In genomic region chr17:5273118-5273517, GRCm38 (mm10) we compare ENCODE assay signal across 23 mouse cellular contexts.
A peak's percentile ranks its signal among the peaks of the same experiment; 100 is the strongest.
DNase-seq lines count a peak whose midpoint lies in the region; ATAC-seq and TF ChIP-seq lines count a peak whose summit lies in the region.
"Had no signal": no experiment of that assay in that cellular context is flagged by ENCODE, and none has a peak within 500 bp of the region (broad histone marks: within the 10 kb centered on the region; RNA-seq: fewer than 3 reads in every experiment).

No protein-coding gene starts in this region.

- TF ChIP-seq POLR2A in cortical plate, adult 2 months (IDR thresholded peaks at IDR 0.05; ENCODE audit: extremely low read depth, insufficient read depth, low read length), result no peak

- peaks cover 48% of the 10 kb centered on the region for H3K4me1 ChIP-seq in forebrain, embryonic 15.5 days
- H3K4me1 ChIP-seq in forebrain, embryonic 12.5 days, result peaks cover 23% of the 10 kb centered on the region
- H3K4me1 ChIP-seq in cortical plate, adult 2 months (ENCODE audit: control insufficient read depth, insufficient read depth, low read length), result peaks cover 19% of the 10 kb centered on the region
- 0 out of 2 replicates have a peak, but pooled peaks cover 11% of the 10 kb centered on the region for H3K4me1 ChIP-seq in midbrain, embryonic 10.5 days

- peak overlapping the region; percentile 66 for H3K27ac ChIP-seq in forebrain, embryonic 15.5 days (replicated peaks)
- no peak overlapping the region for H3K27ac ChIP-seq in forebrain, embryonic 12.5 days
- H3K27ac ChIP-seq in layer of hippocampus, adult 2 months, result peak overlapping the region; percentile 21; the same call in 1 of the 2 replicates
- peak overlapping the region; percentile 37; the same call in 1 of the 2 replicates for H3K27ac ChIP-seq in cortical plate, adult 2 months (ENCODE audit: insufficient read depth, low read length)
- H3K27ac ChIP-seq in midbrain, embryonic 10.5 days (replicated peaks), result no peak overlapping the region
- H3K27ac ChIP-seq: embryonic facial prominence, embryonic 15.5 days; gastrocnemius, adult 2 months; heart, embryonic 13.5 days had no signal

- ATAC-seq in forebrain, embryonic 15.5 days (replicated peaks), result no peak
- no peak for ATAC-seq in forebrain, embryonic 12.5 days (ENCODE audit: low FRiP score)
- ATAC-seq: activated CD4-positive, CD25-positive, alpha-beta regulatory T cell, adult 4 months; hindbrain, embryonic 16.5 days; inflammation-experienced regulatory T-cells, adult 6 months; intestine, postnatal 0 days; Patski had no signal

- H3K36me3 ChIP-seq in forebrain, embryonic 15.5 days, result no peaks in the 10 kb centered on the region
- H3K36me3 ChIP-seq in forebrain, embryonic 12.5 days (replicated peaks), result peaks cover 3% of the 10 kb centered on the region; the same call in 1 of the 2 replicates
- H3K36me3 ChIP-seq in midbrain, embryonic 10.5 days, result peaks cover 16% of the 10 kb centered on the region

- no peaks in the 10 kb centered on the region for H3K27me3 ChIP-seq in forebrain, embryonic 15.5 days
- no peaks in the 10 kb centered on the region for H3K27me3 ChIP-seq in forebrain, embryonic 12.5 days
- no peaks in the 10 kb centered on the region for H3K27me3 ChIP-seq in midbrain, embryonic 10.5 days (ENCODE audit: low read depth, poor library complexity, severe bottlenecking)
- H3K27me3 ChIP-seq: CH12.LX; embryonic facial prominence, embryonic 15.5 days; heart, embryonic 13.5 days; Patski had no signal

- H3K9ac ChIP-seq in forebrain, embryonic 15.5 days (replicated peaks), result no peak overlapping the region
- no peak overlapping the region for H3K9ac ChIP-seq in forebrain, embryonic 12.5 days
- H3K9ac ChIP-seq: embryonic facial prominence, embryonic 15.5 days; heart, embryonic 13.5 days had no signal

- no peak for DNase-seq in layer of hippocampus, adult 2 months (ENCODE audit: low spot score in 2 of 2)
- no peak for DNase-seq in layer of hippocampus, postnatal 25 days (ENCODE audit: extremely low spot score in 1 of 2, low spot score in 1 of 2)
- no peak for DNase-seq in midbrain, embryonic 10.5 days (ENCODE audit: low spot score)
- DNase-seq: adrenal gland, postnatal 14 days; cerebellum, adult 18-20 months; cerebellum, adult 9-11 months; cerebellum, postnatal 36 days; embryo, embryonic 11 days; gastrocnemius, adult 2 months; gastrocnemius, postnatal 25 days; heart, postnatal 14 days had no signal

- H3K4me3 ChIP-seq in forebrain, embryonic 15.5 days, result no peak overlapping the region
- H3K4me3 ChIP-seq in forebrain, embryonic 12.5 days (replicated peaks), result no peak overlapping the region
- H3K4me3 ChIP-seq in layer of hippocampus, adult 2 months, result no peak overlapping the region
- H3K4me3 ChIP-seq in cortical plate, adult 2 months (ENCODE audit: insufficient read depth, low read length), result no peak overlapping the region
- H3K4me3 ChIP-seq in midbrain, embryonic 10.5 days, result no peak overlapping the region
- H3K4me3 ChIP-seq: embryonic facial prominence, embryonic 15.5 days; erythroblast, embryonic 14.5 days; gastrocnemius, adult 2 months; heart, embryonic 13.5 days had no signal

- WGBS in forebrain, embryonic 15.5 days, result 53% methylated on average over 3 of the region's 3 CpGs
- 83% methylated on average over 3 of the region's 3 CpGs for WGBS in forebrain, embryonic 12.5 days
- WGBS in midbrain, embryonic 10.5 days, result 97% methylated on average over 3 of the region's 3 CpGs

- H3K9me3 ChIP-seq in forebrain, embryonic 15.5 days, result no peaks in the 10 kb centered on the region
- no peaks in the 10 kb centered on the region for H3K9me3 ChIP-seq in forebrain, embryonic 12.5 days
- no peaks in the 10 kb centered on the region for H3K9me3 ChIP-seq in midbrain, embryonic 10.5 days (replicated peaks)
- H3K9me3 ChIP-seq: embryonic facial prominence, embryonic 15.5 days; heart, embryonic 13.5 days had no signal

- H3K4me2 ChIP-seq in forebrain, embryonic 15.5 days (replicated peaks), result no peak overlapping the region
- no peak overlapping the region for H3K4me2 ChIP-seq in forebrain, embryonic 12.5 days
- H3K4me2 ChIP-seq: embryonic facial prominence, embryonic 15.5 days; heart, embryonic 13.5 days had no signal

- TF ChIP-seq CTCF in layer of hippocampus, adult 2 months (conservative IDR thresholded peaks at IDR 0.05), result no peak
- no peak for TF ChIP-seq CTCF in cortical plate, adult 2 months (IDR thresholded peaks at IDR 0.05; ENCODE audit: extremely low read depth, insufficient read depth, low read length)

Comparison
In these comparisons a context has a peak if more than half of its experiments do, and no peak if none do; other contexts are left out.
1. H3K27ac ChIP-seq: peak in forebrain, embryonic 15.5 days (single experiment), layer of hippocampus, adult 2 months (single experiment) and cortical plate, adult 2 months (single experiment); none in forebrain, embryonic 12.5 days (single experiment) and midbrain, embryonic 10.5 days (single experiment).